Mouse (Mus musculus) midbrain, embryonic 14.5 days (tissue): ENCODE measurements around the gene Tspo. TPM values are rescaled to one million over a fixed set of nuclear protein-coding genes. Genes with fewer than 3 reads are reported as not detected.

Source experiments
- ATAC-seq: fragments of 200-750 bp; cut with Nextera tagmentation; 2 replicates; pipeline ENCODE4 v1.8.0; 2017; ENCODE audit warnings: moderate number of reproducible peaks, moderate library complexity; ENCODE audit not compliant: low FRiP score, low TSS enrichment
- DNase-seq: peaks from one replicate; pipeline ENCODE4 v3.0.0-alpha.2; 2015
- H3K27ac ChIP-seq: fragments of 300-500 bp; sonication (generic); replicated peaks from 2 replicates; pipeline ENCODE4 v1.5.1; 2014; ENCODE audit warnings: mild to moderate bottlenecking, low read depth, low read length, moderate library complexity
- H3K27me3 ChIP-seq: fragments of 300-500 bp; sonication (generic); 2 replicates; pipeline ENCODE4 v1.6.1; 2014; ENCODE audit warnings: low read length, control low read depth, mixed read lengths; ENCODE audit not compliant: control insufficient read depth, insufficient read depth
- H3K36me3 ChIP-seq: fragments of 300-500 bp; sonication (generic); 2 replicates; pipeline ENCODE4 v1.6.1; 2014; ENCODE audit warnings: low read length, control low read depth; ENCODE audit not compliant: control insufficient read depth, insufficient read depth
- H3K4me1 ChIP-seq: fragments of 300-500 bp; sonication (generic); 2 replicates; pipeline ENCODE4 v1.6.1; 2014; ENCODE audit warnings: mild to moderate bottlenecking, antibody characterized with exemption, low read length, control low read depth; ENCODE audit not compliant: control insufficient read depth, insufficient read depth
- H3K4me2 ChIP-seq: fragments of 300-500 bp; sonication (generic); 2 replicates; pipeline ENCODE4 v1.6.1; 2014; ENCODE audit warnings: mild to moderate bottlenecking, low read length, moderate library complexity
- H3K4me3 ChIP-seq: fragments of 300-500 bp; sonication (generic); replicated peaks from 2 replicates; pipeline ENCODE4 v1.5.1; 2014; ENCODE audit warnings: low read depth, low read length
- H3K9ac ChIP-seq: fragments of 300-500 bp; sonication (generic); replicated peaks from 2 replicates; pipeline ENCODE4 v1.6.1; 2014; ENCODE audit warnings: mild to moderate bottlenecking, low read length, moderate library complexity
- H3K9me3 ChIP-seq: fragments of 300-500 bp; sonication (generic); 2 replicates; pipeline ENCODE4 v1.6.1; 2016; ENCODE audit warnings: low read length, control low read depth, mixed read lengths; ENCODE audit not compliant: control insufficient read depth
- WGBS: fragments of 180-500 bp; shearing (Covaris S2); extraction: QIAGEN DNeasy Blood & Tissue Kit; methylation state at CpG from one replicate; pipeline ENCODE4 v1.1.7; 2014; 5-methylcytosine and 5-hydroxymethylcytosine counted together
- polyA plus RNA-seq: library from polyadenylated mRNA; unstranded; fragments of >200 nt; fragmentation: Nextera tagmentation; extraction: Ambion mirVana; gene quantifications from 2 replicates; pipeline ENCODE4 v1.2.1, GENCODE M21; 2014

Gene Tspo
- polyA plus RNA-seq, 1 experiment from 2014 or later: 12.2 TPM

DNA sequence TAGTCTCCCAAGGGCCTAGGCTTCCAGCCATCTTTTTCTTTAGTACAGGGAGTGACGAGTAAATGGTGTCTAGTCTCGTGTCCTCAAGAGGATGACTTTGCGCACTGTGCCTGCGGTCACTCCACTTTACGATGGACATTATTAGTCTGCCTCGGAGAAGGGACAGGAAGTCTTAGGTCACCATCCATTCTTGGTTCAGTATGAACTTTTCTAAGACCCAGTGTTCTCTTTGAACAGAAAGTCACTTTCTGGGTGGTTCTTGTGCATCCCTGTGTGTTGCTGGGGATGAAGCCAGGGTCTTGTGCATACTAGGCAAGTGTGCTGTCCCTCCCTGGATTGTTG, 27.5 kb upstream of the Tspo start:
- H3K9me3 ChIP-seq: no peaks in the 10 kb centered on the region
- H3K4me1 ChIP-seq: no peaks in the 10 kb centered on the region
- 90% methylated on average over 6 of the region's 6 CpGs for WGBS
- no peak for DNase-seq
- H3K4me3 ChIP-seq: no peak overlapping the region
- H3K27ac ChIP-seq: no peak overlapping the region
- no peak for ATAC-seq
- no peak overlapping the region for H3K4me2 ChIP-seq
- no peaks in the 10 kb centered on the region for H3K27me3 ChIP-seq
- no peak overlapping the region for H3K9ac ChIP-seq
- no peaks in the 10 kb centered on the region for H3K36me3 ChIP-seq

DNA sequence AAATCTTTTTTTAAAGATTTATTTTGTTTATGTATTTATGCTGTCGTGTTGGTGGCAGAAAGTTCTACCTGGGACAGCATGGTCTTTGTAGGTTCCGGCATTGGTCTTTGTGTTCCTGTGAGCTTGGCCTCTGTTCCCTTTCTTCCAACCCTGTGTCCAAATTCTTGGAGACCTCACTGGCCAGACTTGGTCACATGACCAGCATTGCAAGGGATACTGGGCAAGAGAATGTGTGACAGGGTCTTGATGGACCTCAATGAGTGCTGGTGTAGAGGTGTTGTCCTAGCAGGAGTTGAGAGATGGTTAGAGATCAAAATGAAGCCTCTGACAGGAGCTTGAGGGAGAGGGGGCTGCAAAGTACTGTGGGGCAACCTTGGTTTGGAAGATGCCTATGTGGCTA, 24.5 kb upstream of the Tspo start:
- Histone ChIP-seq H3K4me1 (no peaks in the 10 kb centered on the region), H3K9me3 (no peaks in the 10 kb centered on the region), H3K4me2 (no peak overlapping the region), H3K4me3 (no peak overlapping the region), H3K9ac (no peak overlapping the region), H3K36me3 (no peaks in the 10 kb centered on the region), H3K27ac (no peak overlapping the region), H3K27me3 (no peaks in the 10 kb centered on the region)
- no peak for DNase-seq
- WGBS: 96% methylated on average over 2 of the region's 2 CpGs
- no peak for ATAC-seq

DNA sequence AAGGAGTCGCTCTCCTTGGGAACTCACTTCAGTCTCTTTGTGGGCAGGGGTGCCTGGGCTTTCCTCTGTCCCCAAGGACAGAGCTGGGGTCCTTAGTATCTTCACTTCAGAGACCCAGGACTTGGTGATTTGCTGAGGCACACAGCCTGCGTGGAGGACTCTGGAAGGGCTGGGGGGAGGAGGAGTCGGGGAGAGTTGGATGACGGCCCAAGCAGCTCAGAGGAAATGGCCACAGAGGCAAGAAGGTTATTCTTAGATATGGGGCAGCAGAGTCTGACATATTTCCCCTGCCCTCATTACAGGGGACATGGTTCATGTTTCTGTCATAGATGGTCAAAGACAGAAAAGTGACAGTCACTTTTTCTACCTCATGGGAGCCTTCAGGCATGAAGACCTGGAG, 23.5 kb upstream of the Tspo start:
- Histone ChIP-seq H3K27me3 (no peaks in the 10 kb centered on the region), H3K4me1 (no peaks in the 10 kb centered on the region), H3K9me3 (no peaks in the 10 kb centered on the region), H3K36me3 (no peaks in the 10 kb centered on the region), H3K4me2 (no peak overlapping the region), H3K4me3 (no peak overlapping the region), H3K27ac (no peak overlapping the region), H3K9ac (no peak overlapping the region)
- no peak for ATAC-seq
- DNase-seq: no peak
- WGBS: 72% methylated on average over 4 of the region's 4 CpGs

DNA sequence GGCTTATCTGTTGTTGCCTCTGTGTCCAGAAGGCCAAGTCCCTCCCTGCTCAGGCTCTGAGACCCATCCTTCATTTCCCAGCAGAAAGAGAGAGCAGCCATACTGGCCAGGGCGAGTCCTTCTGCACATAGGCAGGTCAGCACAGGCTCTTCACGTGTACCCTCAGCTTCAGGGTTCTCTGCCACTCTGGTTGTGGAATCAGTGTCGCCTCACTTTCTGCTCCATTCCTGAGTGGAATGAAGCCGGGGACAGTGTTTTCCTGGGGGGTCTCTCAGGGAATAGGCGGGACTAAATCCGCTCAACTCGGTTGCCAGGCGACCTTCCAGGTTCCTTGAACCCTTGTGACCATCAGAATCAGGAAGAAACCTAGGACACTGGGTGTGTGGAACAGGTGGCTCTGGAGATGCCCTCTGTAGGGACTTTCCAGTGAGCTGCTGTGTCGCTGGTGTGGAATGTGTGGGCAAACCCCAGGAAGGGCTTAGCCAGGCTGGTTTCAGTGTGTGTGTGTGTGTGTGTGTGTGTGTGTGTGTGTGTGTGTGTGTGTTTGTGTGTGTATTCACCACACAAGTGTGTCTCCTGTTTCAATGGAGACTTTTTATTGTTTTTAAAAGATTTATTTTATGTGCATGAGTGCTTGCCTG, 21.6 kb upstream of the Tspo start:
- H3K27ac ChIP-seq: no peak overlapping the region
- H3K4me2 ChIP-seq: no peak overlapping the region
- no peaks in the 10 kb centered on the region for H3K9me3 ChIP-seq
- H3K4me1 ChIP-seq: no peaks in the 10 kb centered on the region
- no peak overlapping the region for H3K9ac ChIP-seq
- ATAC-seq (no peak), DNase-seq (no peak)
- peaks cover 17% of the 10 kb centered on the region for H3K36me3 ChIP-seq
- H3K27me3 ChIP-seq: no peaks in the 10 kb centered on the region
- H3K4me3 ChIP-seq: no peak overlapping the region
- 77% methylated on average over 9 of the region's 9 CpGs for WGBS

DNA sequence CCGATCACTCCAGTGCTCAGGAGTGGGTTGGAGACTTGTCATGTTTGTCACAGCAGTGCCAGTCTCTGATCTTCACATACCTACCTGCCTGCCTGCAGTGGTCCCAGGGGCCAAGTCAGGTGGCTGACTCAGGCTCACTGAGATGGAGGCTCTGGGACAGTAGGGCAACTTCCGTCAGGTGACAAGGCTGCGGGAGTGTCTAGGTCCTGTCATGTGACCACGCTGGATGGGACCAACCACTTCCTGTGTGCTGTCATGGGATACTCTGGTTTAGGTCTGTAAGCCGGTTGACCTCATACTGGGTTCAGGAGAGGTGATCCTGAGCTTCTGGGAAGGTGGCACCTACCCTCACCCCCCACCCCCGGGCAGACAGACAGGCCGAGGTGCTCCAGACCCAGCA, 17.4 kb upstream of the Tspo start:
- DNase-seq: no peak
- ATAC-seq: no peak

DNA sequence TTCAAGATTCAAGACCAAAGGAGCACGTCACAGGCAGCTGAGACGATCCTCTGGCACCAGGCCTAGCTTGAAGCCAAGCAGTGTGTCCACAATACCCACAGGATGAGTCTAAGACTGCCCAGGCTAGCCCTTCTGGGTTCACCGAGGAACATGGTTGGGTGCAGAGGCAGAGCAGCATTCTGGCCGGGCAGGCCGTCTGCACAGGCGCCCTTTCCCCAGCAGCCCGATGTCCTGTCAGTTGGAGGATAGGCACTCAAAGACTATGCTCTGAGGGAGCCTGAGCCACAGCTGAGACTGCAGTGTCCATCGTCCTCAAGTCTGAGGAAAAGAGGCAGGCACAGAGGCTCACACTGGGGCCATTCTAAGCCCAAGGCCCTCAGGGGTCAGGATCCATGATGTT, 16.2 kb upstream of the Tspo start:
- Histone ChIP-seq H3K27ac (no peak overlapping the region), H3K27me3 (no peaks in the 10 kb centered on the region), H3K4me2 (no peak overlapping the region), H3K9me3 (no peaks in the 10 kb centered on the region), H3K4me3 (no peak overlapping the region), H3K9ac (no peak overlapping the region), H3K36me3 (peaks cover 71% of the 10 kb centered on the region), H3K4me1 (no peaks in the 10 kb centered on the region)
- 91% methylated on average over 8 of the region's 8 CpGs for WGBS
- no peak for DNase-seq
- ATAC-seq: no peak

More for the DNA sequence above, 17.4 kb upstream of the Tspo start:
- peaks cover 59% of the 10 kb centered on the region for H3K36me3 ChIP-seq
- H3K27me3 ChIP-seq: no peaks in the 10 kb centered on the region
- H3K27ac ChIP-seq: no peak overlapping the region
- no peaks in the 10 kb centered on the region for H3K9me3 ChIP-seq
- H3K4me3 ChIP-seq: no peak overlapping the region
- H3K4me2 ChIP-seq: no peak overlapping the region
- H3K4me1 ChIP-seq: no peaks in the 10 kb centered on the region
- no peak overlapping the region for H3K9ac ChIP-seq
- 93% methylated on average over 7 of the region's 7 CpGs for WGBS

DNA sequence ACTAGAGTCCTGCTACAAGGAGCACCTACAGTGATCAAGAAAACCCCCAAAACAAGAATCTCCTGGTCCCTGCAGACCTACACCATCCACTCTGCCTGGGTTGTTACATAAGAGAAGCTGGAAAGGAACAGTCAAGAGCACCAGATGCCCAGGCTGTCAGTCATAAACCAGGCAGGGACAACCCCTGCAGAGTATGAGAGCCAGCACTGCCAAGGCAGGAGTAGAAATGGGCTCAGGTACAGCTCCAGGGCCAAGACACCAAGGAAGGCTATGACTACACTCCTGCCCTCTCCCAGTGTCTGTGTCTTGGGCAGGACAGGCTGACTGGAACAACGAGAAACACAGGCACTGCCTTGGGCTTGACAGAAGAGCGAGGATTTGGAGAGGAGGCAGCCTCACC, 13.3 kb upstream of the Tspo start:
- ATAC-seq (no peak), DNase-seq (no peak)
- Histone ChIP-seq H3K4me1 (peaks cover 4% of the 10 kb centered on the region; the same call in 1 of the 2 replicates), H3K4me2 (no peak overlapping the region), H3K9me3 (no peaks in the 10 kb centered on the region), H3K27me3 (no peaks in the 10 kb centered on the region), H3K4me3 (no peak overlapping the region), H3K9ac (no peak overlapping the region), H3K36me3 (peaks cover 76% of the 10 kb centered on the region), H3K27ac (no peak overlapping the region)
- 82% methylated on average over 2 of the region's 2 CpGs for WGBS

DNA sequence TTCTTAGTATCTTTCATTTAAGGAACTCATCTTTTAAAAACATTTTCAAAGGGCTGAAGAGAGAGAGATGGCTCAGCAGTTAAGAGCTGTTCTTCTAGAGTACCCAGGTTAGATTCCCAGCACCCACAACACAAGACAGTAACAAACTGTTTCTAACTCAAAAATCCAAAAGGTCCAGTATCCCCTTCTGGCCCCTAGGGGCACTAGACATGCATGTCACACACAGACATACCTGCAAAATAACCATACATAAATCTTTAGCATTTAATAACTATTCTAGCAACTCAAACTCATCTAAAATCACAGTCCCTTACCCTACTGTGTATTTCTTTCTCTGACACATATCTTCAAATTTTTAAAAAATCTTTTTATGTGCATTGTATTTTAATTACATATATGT, 9.6 kb upstream of the Tspo start:
- H3K27ac ChIP-seq: no peak overlapping the region
- DNase-seq (no peak), ATAC-seq (no peak)
- H3K9ac ChIP-seq: no peak overlapping the region
- no peak overlapping the region for H3K4me2 ChIP-seq
- no peaks in the 10 kb centered on the region for H3K9me3 ChIP-seq
- no peaks in the 10 kb centered on the region for H3K27me3 ChIP-seq
- H3K4me3 ChIP-seq: no peak overlapping the region
- peaks cover 39% of the 10 kb centered on the region for H3K36me3 ChIP-seq
- peaks cover 8% of the 10 kb centered on the region for H3K4me1 ChIP-seq

DNA sequence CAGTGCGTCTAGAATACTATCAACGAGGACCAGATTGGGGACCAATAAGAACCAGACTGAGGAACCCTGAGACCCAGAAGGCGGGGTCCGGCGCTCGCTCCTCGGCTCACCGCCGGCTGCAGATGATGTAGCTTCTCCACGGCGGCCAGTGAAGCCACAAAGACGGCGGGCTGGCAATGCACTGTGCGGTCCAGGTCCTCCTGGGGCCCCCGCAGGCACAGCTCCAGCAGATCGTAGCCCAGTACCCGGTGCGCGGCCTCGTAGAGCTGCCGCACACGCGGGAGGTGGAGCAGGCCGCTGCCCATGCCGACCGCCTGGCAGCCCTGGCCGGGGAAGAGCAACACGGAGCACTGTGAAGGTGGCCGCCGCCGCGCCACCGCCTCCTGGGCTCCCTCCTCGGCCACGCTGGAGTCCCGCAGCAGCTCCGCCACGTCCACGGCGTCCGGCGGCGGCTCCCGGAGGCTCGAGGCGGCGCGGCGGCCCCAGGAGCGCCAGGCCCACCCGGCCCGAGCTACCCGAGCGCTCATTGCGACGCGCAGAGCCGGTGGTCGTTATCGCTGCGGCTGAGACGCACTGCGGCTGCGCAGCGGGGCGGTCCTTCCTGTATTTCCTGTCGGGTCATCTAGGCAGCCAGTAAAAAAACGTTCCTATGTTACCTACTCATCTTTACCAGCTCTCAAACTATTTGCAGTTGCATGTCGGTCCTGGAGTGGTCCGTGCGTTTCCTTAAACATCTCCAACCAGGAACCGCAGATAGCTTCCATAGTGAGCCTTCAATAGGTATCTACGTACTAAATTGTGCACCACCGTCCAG, 8.0 kb upstream of the Tspo start:
- peak overlapping the region; percentile 82 for H3K4me2 ChIP-seq
- ATAC-seq: peak; percentile 85
- DNase-seq: peak; percentile 96
- peak overlapping the region; percentile 95 for H3K27ac ChIP-seq
- H3K27me3 ChIP-seq: no peaks in the 10 kb centered on the region
- peaks cover 8% of the 10 kb centered on the region for H3K4me1 ChIP-seq
- peak overlapping the region; percentile 82 for H3K4me3 ChIP-seq
- no peaks in the 10 kb centered on the region for H3K9me3 ChIP-seq
- peaks cover 24% of the 10 kb centered on the region for H3K36me3 ChIP-seq
- under 1% methylated on average over 74 of the region's 74 CpGs for WGBS
- H3K9ac ChIP-seq: peak overlapping the region; percentile 98
